In the genomic region with DNA sequence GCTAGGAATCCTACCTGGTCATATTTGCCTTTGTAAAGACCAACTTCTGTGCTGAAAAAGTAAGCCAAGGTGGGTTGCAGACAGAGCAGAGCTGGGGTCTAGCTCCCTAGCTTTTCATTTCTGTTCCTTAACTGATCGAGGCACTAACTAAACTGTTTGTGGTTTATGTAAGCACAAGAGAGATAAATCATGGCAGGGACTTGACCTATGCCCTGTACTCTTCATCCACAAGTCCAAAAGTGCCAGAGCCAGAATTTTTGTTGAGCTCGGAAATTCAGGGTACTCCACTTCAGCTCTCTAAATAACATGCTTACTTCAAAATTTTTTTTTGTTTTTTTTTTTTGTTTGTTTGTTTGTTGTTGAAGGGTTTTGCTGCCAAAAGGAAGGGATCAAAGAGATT, we compare ENCODE assay signal across 8 mouse cellular contexts. TPM values are rescaled to one million over a fixed set of nuclear protein-coding genes. Genes with fewer than 3 reads are reported as not detected.
A peak's percentile ranks its signal among the peaks of the same experiment; 100 is the strongest.
DNase-seq lines count a peak whose midpoint lies in the region; ATAC-seq and TF ChIP-seq lines count a peak whose summit lies in the region.

No protein-coding gene starts in this region.

- peaks cover 17 to 50% of the 10 kb centered on the region in 2 experiments for H3K4me1 ChIP-seq in MEL (ENCODE audit: control insufficient read depth in 1 of 2, insufficient read depth in 2 of 2, low read length in 2 of 2)
- H3K4me1 ChIP-seq in intestine, embryonic 15.5 days (replicated peaks) = peaks cover 33% of the 10 kb centered on the region
- H3K4me1 ChIP-seq in liver, embryonic 14.5 days (replicated peaks; ENCODE audit: control insufficient read depth in 2 of 2, insufficient read depth in 2 of 2, low read length in 1 of 2) = peaks cover 43 to 56% of the 10 kb centered on the region in 2 experiments

- TF ChIP-seq EP300 in MEL (IDR thresholded peaks at IDR 0.05; ENCODE audit: low read depth in 1 of 2, low read length in 2 of 2) = 0 out of 4 replicates have a peak, but pooled peaks of 1 of the 2 experiments have one; percentile 14
- no peak for TF ChIP-seq EP300 in liver, embryonic 14.5 days (IDR thresholded peaks at IDR 0.05; ENCODE audit: low read depth)

- DNase-seq in layer of hippocampus, adult 2 months (ENCODE audit: low spot score in 2 of 2) = no peak
- no peak for DNase-seq in layer of hippocampus, postnatal 25 days (ENCODE audit: extremely low spot score in 1 of 2, low spot score in 1 of 2)
- DNase-seq in MEL (ENCODE audit: low read depth, low spot score) = no peak
- no peak for DNase-seq in liver, embryonic 14.5 days (ENCODE audit: low read depth in 3 of 3, low spot score in 3 of 3)
- DNase-seq in frontal cortex, postnatal 36 days (ENCODE audit: low spot score in 2 of 2) = no peak
- DNase-seq in cerebellum, postnatal 10 days = no peak

- peaks cover 3 to 84% of the 10 kb centered on the region in 2 experiments for H3K36me3 ChIP-seq in MEL (ENCODE audit: control insufficient read depth in 1 of 2, insufficient read depth in 2 of 2, low read length in 2 of 2)
- H3K36me3 ChIP-seq in intestine, embryonic 15.5 days = no peaks in the 10 kb centered on the region
- H3K36me3 ChIP-seq in liver, embryonic 14.5 days (replicated peaks; ENCODE audit: control insufficient read depth, insufficient read depth, low read depth) = 0 out of 2 replicates have a peak, but pooled peaks cover 6% of the 10 kb centered on the region

- no peak for TF ChIP-seq POLR2A in MEL (IDR thresholded peaks at IDR 0.05; ENCODE audit: control insufficient read depth in 1 of 2, insufficient read depth in 1 of 2, low read depth in 1 of 2, low read length in 2 of 2, poor library complexity in 1 of 2)

- no peak for ATAC-seq in intestine, embryonic 15.5 days
- ATAC-seq in liver, embryonic 14.5 days (ENCODE audit: insufficient read depth) = no peak
- ATAC-seq in inflammation-experienced regulatory T-cells, adult 6 months = no peak

- H3K27me3 ChIP-seq in MEL (ENCODE audit: control insufficient read depth in 1 of 2, insufficient read depth in 2 of 2, low read length in 2 of 2) = no peaks in the 10 kb centered on the region
- H3K27me3 ChIP-seq in intestine, embryonic 15.5 days (replicated peaks) = no peaks in the 10 kb centered on the region
- H3K27me3 ChIP-seq in liver, embryonic 14.5 days (ENCODE audit: control insufficient read depth, insufficient read depth, low read length) = no peaks in the 10 kb centered on the region

- peak overlapping the region; percentile 14; the same call in 1 of the 2 replicates for H3K4me3 ChIP-seq in layer of hippocampus, adult 2 months
- H3K4me3 ChIP-seq in MEL (ENCODE audit: control insufficient read depth in 1 of 2, insufficient read depth in 1 of 2, low read depth in 2 of 2, low read length in 2 of 2) = no peak overlapping the region
- H3K4me3 ChIP-seq in intestine, embryonic 15.5 days (replicated peaks) = no peak overlapping the region
- no peak overlapping the region for H3K4me3 ChIP-seq in liver, embryonic 14.5 days (ENCODE audit: insufficient read depth in 1 of 2, low read depth in 2 of 2, low read length in 2 of 2)

- peak overlapping the region; percentile 40; the same call in 1 of the 2 replicates for H3K9ac ChIP-seq in MEL (ENCODE audit: control insufficient read depth, low read depth, low read length, poor library complexity, severe bottlenecking)
- H3K9ac ChIP-seq in intestine, embryonic 15.5 days = no peak overlapping the region
- peak overlapping the region; percentile 5; the same call in 1 of the 2 replicates for H3K9ac ChIP-seq in liver, embryonic 14.5 days (replicated peaks)

- TF ChIP-seq RAD21 in MEL (IDR thresholded peaks at IDR 0.05; ENCODE audit: low read depth, low read length) = no peak

- H3K9me3 ChIP-seq in MEL (replicated peaks; ENCODE audit: insufficient read depth, low read length) = no peaks in the 10 kb centered on the region
- H3K9me3 ChIP-seq in intestine, embryonic 15.5 days = no peaks in the 10 kb centered on the region
- H3K9me3 ChIP-seq in liver, embryonic 14.5 days (ENCODE audit: control insufficient read depth, low read length) = no peaks in the 10 kb centered on the region

- H3K4me2 ChIP-seq in intestine, embryonic 15.5 days (replicated peaks) = peak overlapping the region; percentile 12; the same call in 1 of the 2 replicates
- peak overlapping the region; percentile 45 for H3K4me2 ChIP-seq in liver, embryonic 14.5 days (ENCODE audit: low read depth)

- H3K27ac ChIP-seq in layer of hippocampus, adult 2 months = peak overlapping the region; percentile 84
- peak overlapping the region; percentile 75 for H3K27ac ChIP-seq in MEL (ENCODE audit: control insufficient read depth, low read depth, low read length)
- no peak overlapping the region for H3K27ac ChIP-seq in intestine, embryonic 15.5 days
- no peak overlapping the region for H3K27ac ChIP-seq in liver, embryonic 14.5 days

- TF ChIP-seq CTCF in layer of hippocampus, adult 2 months (conservative IDR thresholded peaks at IDR 0.05) = no peak
- no peak for TF ChIP-seq CTCF in MEL (IDR thresholded peaks at IDR 0.05 in 2 of 3, conservative IDR thresholded peaks at IDR 0.05 in 1 of 3; ENCODE audit: control insufficient read depth in 1 of 3, insufficient read depth in 1 of 3, low read depth in 2 of 3, low read length in 3 of 3, poor library complexity in 1 of 3, severe bottlenecking in 1 of 3)
- TF ChIP-seq CTCF in liver, embryonic 14.5 days (IDR thresholded peaks at IDR 0.05; ENCODE audit: low read depth) = no peak

- 15% methylated on average over 2 of the region's 2 CpGs for WGBS in intestine, embryonic 15.5 days
- 19% methylated on average over 2 of the region's 2 CpGs for WGBS in liver, embryonic 14.5 days (ENCODE audit: insufficient replicate concordance)

- H3K79me2 ChIP-seq in MEL (ENCODE audit: control insufficient read depth, insufficient read depth, low read length, poor library complexity) = peaks cover 80% of the 10 kb centered on the region

TF ChIP-seq in MEL, 35 proteins besides CTCF, POLR2A, EP300 and RAD21:
- TF ChIP-seq GATA1 (IDR thresholded peaks at IDR 0.05; ENCODE audit: low read depth, low read length) = peak; percentile 54
- no peak for TF ChIP-seq POLR2AphosphoS2 (IDR thresholded peaks at IDR 0.05; ENCODE audit: low read length)
- TF ChIP-seq ZNF384 (IDR thresholded peaks at IDR 0.05; ENCODE audit: low read depth, low read length) = 0 out of 2 replicates have a peak, but pooled peaks have one; percentile 5

RNA-seq across cellular contexts. Expression of a gene that starts 5.5 kb away (rescaled TPM):
- total RNA-seq in layer of hippocampus, adult 2 months (2021) = 10 to 100 TPM; 70.6 to 82.7 TPM
- 10 to 100 TPM; 69.7 to 82.2 TPM for total RNA-seq in layer of hippocampus, postnatal 25 days (2021)
- total RNA-seq in MEL (2012; rRNA removed) = 61.5 and 67.3 TPM in 2 replicates
- 10 to 100 TPM in 1 of 2 experiments, not detected in 1; 93.2 TPM for polyA plus RNA-seq in MEL (2012; ENCODE audit: insufficient read depth in 1 of 2, insufficient read length in 2 of 2, low read depth in 1 of 2, low replicate concordance in 2 of 2, missing spikeins in 1 of 2)
- polyA plus RNA-seq in intestine, embryonic 15.5 days (2015; fragmentation: Nextera tagmentation; extraction: Ambion mirVana) = 42.4 and 45.5 TPM in 2 replicates
- polyA plus RNA-seq in liver, embryonic 14.5 days (2012; rRNA removed) = 30.3 and 37.8 TPM in 2 replicates
- polyA plus RNA-seq in liver, embryonic 14.5 days (2014; fragmentation: Nextera tagmentation; extraction: Ambion mirVana) = 33.2 and 36.1 TPM in 2 replicates
- 10 to 100 TPM; 17.7 to 24.5 (median 24.2) TPM for polyA plus RNA-seq in inflammation-experienced regulatory T-cells, adult 6 months (2017; shearing (Covaris generic))

RNA-seq across cellular contexts. Expression of a gene that starts 6.6 kb away (rescaled TPM):
- total RNA-seq in layer of hippocampus, adult 2 months (2021) = 1 to 10 TPM; 6.3 to 6.9 TPM
- 10 to 100 TPM in 1 of 2 experiments, 1 to 10 TPM in 1; 6.0 to 10.8 TPM for total RNA-seq in layer of hippocampus, postnatal 25 days (2021)
- total RNA-seq in MEL (2012; rRNA removed) = 0.58 and 0.69 TPM in 2 replicates
- 1 to 10 TPM in 1 of 2 experiments, not detected in 1; 1.6 TPM for polyA plus RNA-seq in MEL (2012; ENCODE audit: insufficient read depth in 1 of 2, insufficient read length in 2 of 2, low read depth in 1 of 2, low replicate concordance in 2 of 2, missing spikeins in 1 of 2)
- 0.11 and 0.20 TPM in 2 replicates for polyA plus RNA-seq in intestine, embryonic 15.5 days (2015; fragmentation: Nextera tagmentation; extraction: Ambion mirVana)
- 0.26 and 0.35 TPM in 2 replicates for polyA plus RNA-seq in liver, embryonic 14.5 days (2012; rRNA removed)
- polyA plus RNA-seq in liver, embryonic 14.5 days (2014; fragmentation: Nextera tagmentation; extraction: Ambion mirVana) = 0.11 and 0.21 TPM in 2 replicates
- under 1 TPM; 0.21 to 0.88 (median 0.87) TPM for polyA plus RNA-seq in inflammation-experienced regulatory T-cells, adult 6 months (2017; shearing (Covaris generic))

RNA-seq across cellular contexts. Expression of a gene that starts 29.2 kb away (rescaled TPM):
- 1 to 10 TPM; 2.7 to 5.5 TPM for total RNA-seq in layer of hippocampus, adult 2 months (2021)
- 1 to 10 TPM; 1.6 to 1.7 TPM for total RNA-seq in layer of hippocampus, postnatal 25 days (2021)
- total RNA-seq in MEL (2012; rRNA removed) = 0.42 and 0.92 TPM in 2 replicates
- polyA plus RNA-seq in MEL (2012; ENCODE audit: insufficient read depth in 1 of 2, insufficient read length in 2 of 2, low read depth in 1 of 2, low replicate concordance in 2 of 2, missing spikeins in 1 of 2) = under 1 TPM in 1 of 2 experiments, not detected in 1; 0.42 TPM
- 2.1 and 2.4 TPM in 2 replicates for polyA plus RNA-seq in intestine, embryonic 15.5 days (2015; fragmentation: Nextera tagmentation; extraction: Ambion mirVana)
- polyA plus RNA-seq in liver, embryonic 14.5 days (2012; rRNA removed) = 0.06 and 0.58 TPM in 2 replicates
- polyA plus RNA-seq in liver, embryonic 14.5 days (2014; fragmentation: Nextera tagmentation; extraction: Ambion mirVana) = 0.40 and 0.74 TPM in 2 replicates
- polyA plus RNA-seq in inflammation-experienced regulatory T-cells, adult 6 months (2017; shearing (Covaris generic)) = 10 to 100 TPM in 2 of 3 experiments, 1 to 10 TPM in 1; 6.0 to 13.5 (median 11.2) TPM

Comparison
In these comparisons a context has a peak if more than half of its experiments do, and no peak if none do; other contexts are left out.
1. H3K27ac ChIP-seq: peak in layer of hippocampus, adult 2 months (single experiment) and MEL (single experiment); none in intestine, embryonic 15.5 days (single experiment) and liver, embryonic 14.5 days (single experiment).